In genomic region chr2:170487890-170488502, GRCm38 (mm10) we compare ENCODE assay signal across 10 mouse cellular contexts. TPM values are rescaled to one million over a fixed set of nuclear protein-coding genes. Genes with fewer than 3 reads are reported as not detected.
DNase-seq lines count a peak whose midpoint lies in the region.
"Had no signal": no experiment of that assay in that cellular context is flagged by ENCODE, and none has a peak within 500 bp of the region (broad histone marks: within the 10 kb centered on the region; RNA-seq: fewer than 3 reads in every experiment).

No protein-coding gene starts in this region.

- no peak overlapping the region for H3K4me3 ChIP-seq in limb, embryonic 10.5 days
- H3K4me3 ChIP-seq: embryonic facial prominence, embryonic 12.5 days had no signal

- 65% methylated on average over 26 of the region's 26 CpGs for WGBS in limb, embryonic 10.5 days

- H3K4me1 ChIP-seq in limb, embryonic 10.5 days = peaks cover 5% of the 10 kb centered on the region; the same call in 1 of the 2 replicates
- H3K4me1 ChIP-seq: embryonic facial prominence, embryonic 12.5 days had no signal

- no peaks in the 10 kb centered on the region for H3K36me3 ChIP-seq in limb, embryonic 10.5 days
- H3K36me3 ChIP-seq: embryonic facial prominence, embryonic 12.5 days had no signal

- DNase-seq in cerebellum, adult 9-10 months = peak; percentile 21
- DNase-seq in cerebellum, adult 11 months = no peak
- peak; percentile 9 for DNase-seq in thymus, postnatal 25 days
- no peak for DNase-seq in thymus, postnatal 36 days
- peak; percentile 47 for DNase-seq in lung, postnatal 36 days
- DNase-seq in limb, embryonic 10.5 days (ENCODE audit: low spot score) = no peak
- DNase-seq in gastrocnemius, adult 8-10 months (ENCODE audit: low spot score in 2 of 2) = no peak
- no peak for DNase-seq in urinary bladder, postnatal 10 days (ENCODE audit: low spot score)

- peaks cover 55% of the 10 kb centered on the region for H3K27me3 ChIP-seq in limb, embryonic 10.5 days (ENCODE audit: low read depth, poor library complexity, severe bottlenecking)

- no peaks in the 10 kb centered on the region for H3K9me3 ChIP-seq in limb, embryonic 10.5 days (replicated peaks)
- H3K9me3 ChIP-seq: embryonic facial prominence, embryonic 12.5 days had no signal

- no peak overlapping the region for H3K27ac ChIP-seq in limb, embryonic 10.5 days
- H3K27ac ChIP-seq: embryonic facial prominence, embryonic 12.5 days had no signal

RNA-seq across cellular contexts. Expression of gene Pfdn4, which starts 8.2 kb away (rescaled TPM):
- polyA plus RNA-seq in limb, embryonic 10.5 days (2016; fragmentation: Nextera tagmentation; extraction: Ambion mirVana) = 102 and 107 TPM in 2 replicates
- total RNA-seq in gastrocnemius, adult 8-10 months (2022) = 10 to 100 TPM in 3 of 4 experiments, 1 to 10 TPM in 1; 8.3 to 15.2 (median 10.4) TPM

RNA-seq across cellular contexts. Expression of gene Cyp24a1, which starts 8.9 kb away (rescaled TPM):
- polyA plus RNA-seq in limb, embryonic 10.5 days (2016; fragmentation: Nextera tagmentation; extraction: Ambion mirVana) = not detected in 2 replicates
- total RNA-seq in gastrocnemius, adult 8-10 months (2022) = not detected
- polyA plus RNA-seq: embryonic facial prominence, embryonic 12.5 days; intestine, embryonic 14.5 days had no signal

Comparison
In these comparisons a context has a peak if more than half of its experiments do, and no peak if none do; other contexts are left out.
1. DNase-seq: peak in cerebellum, adult 9-10 months (single experiment), thymus, postnatal 25 days (single experiment) and lung, postnatal 36 days (single experiment); none in cerebellum, adult 11 months (single experiment), thymus, postnatal 36 days (0 of 2), limb, embryonic 10.5 days (single experiment), gastrocnemius, adult 8-10 months (0 of 2) and urinary bladder, postnatal 10 days (single experiment).